Mouse (Mus musculus): ENCODE results near the gene Ntrk2.

The Ntrk2 gene

GRCm38 (mm10) chr13:59143141-59143744 lies 336.9 kb downstream of the Ntrk2 start:
- DNase-seq = no peak

- no peak for DNase-seq
These were observed 338.0 kb downstream of the Ntrk2 start for GRCm38 (mm10) chr13:59144321-59144856.

DNA sequence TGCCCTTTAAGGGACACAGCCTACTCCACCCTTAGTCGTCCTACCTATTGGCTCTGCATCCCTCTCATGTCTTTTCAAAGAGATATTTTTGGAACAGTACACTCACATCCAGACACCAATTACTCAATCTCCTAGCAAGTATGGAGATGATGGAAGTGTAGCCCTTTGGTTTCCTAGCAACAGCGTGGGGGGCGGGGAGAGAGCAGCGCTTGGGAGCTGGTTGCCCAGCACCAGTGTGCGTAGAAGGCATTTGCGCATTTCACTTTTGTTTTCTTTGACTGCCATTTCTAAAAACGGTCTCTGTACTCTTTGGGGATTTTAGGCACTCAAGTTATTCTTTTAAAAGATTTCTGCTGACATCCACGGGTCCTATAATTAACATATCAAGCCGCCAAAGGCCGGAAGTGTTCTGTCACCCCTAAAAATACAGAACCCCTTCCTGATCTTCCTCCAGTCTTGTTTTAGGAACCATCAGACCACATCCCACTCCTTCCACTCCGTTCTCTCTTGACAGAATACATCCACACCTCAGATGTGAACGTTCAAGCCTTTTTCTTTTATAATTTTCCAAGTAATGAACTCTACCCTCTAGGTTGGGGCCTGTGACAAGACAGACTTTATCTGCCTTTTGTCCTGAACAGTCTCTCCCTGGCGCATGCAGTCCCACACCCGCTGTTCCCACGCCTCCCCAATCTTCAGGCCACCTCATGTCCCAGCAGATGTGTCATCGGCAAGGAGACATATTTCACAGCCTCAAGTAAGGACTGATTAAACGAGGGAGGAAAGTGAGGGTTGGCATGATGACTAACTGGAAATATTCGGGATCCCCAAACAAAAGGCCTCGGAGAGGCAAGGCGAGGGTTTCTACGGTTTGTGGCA lies 339.5 kb downstream of the Ntrk2 start:
- no peak for DNase-seq

DNA sequence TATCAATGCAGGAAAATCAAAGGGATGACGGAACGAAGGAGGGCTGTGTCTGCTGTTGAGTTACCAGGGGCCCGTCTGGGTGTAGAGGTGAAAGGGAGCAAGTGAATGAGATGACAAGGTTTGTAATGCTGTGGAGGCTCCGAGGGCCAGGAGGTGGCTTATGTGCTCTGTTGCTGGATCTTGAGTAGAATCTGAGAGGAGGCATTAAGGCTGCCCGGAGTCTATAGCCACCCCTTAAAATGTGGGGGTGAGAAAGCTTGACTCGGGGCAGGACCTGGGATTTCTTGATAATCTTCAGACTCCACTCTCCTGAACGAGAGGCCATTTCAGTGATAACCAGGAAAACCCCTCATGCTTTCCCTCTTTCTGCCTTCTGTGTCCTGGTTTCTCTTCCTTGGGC lies 340.2 kb downstream of the Ntrk2 start:
- DNase-seq = no peak

- DNase-seq = no peak
These were observed 341.6 kb downstream of the Ntrk2 start for GRCm38 (mm10) chr13:59147976-59148375.

DNA sequence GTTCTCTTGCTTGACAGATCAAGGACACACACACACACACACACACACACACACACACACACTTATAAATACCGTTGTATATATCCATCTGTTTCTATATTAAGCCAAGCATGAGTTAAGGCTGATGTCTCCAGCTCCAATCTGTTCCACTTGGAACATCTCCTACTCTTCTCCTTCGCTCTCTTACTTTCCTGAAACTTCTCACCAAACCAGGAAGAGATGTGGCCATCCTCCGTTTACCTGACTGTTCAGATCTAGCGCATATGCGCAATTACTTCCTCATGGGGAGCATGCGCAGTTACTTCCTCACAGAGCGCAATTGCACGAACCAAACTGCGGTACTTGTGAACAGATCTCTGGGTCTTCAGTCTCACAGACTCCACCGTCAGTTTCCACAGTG lies 342.4 kb downstream of the Ntrk2 start:
- no peak for DNase-seq

- no peak for DNase-seq
These were observed 357.6 kb downstream of the Ntrk2 start for GRCm38 (mm10) chr13:59164015-59164414.

GRCm38 (mm10) chr13:59173840-59174239 lies 367.5 kb downstream of the Ntrk2 start:
- DNase-seq = no peak

GRCm38 (mm10) chr13:59176021-59176420 lies 369.7 kb downstream of the Ntrk2 start:
- DNase-seq = no peak

- DNase-seq = no peak
These were observed 370.1 kb downstream of the Ntrk2 start for GRCm38 (mm10) chr13:59176485-59176884.

DNA sequence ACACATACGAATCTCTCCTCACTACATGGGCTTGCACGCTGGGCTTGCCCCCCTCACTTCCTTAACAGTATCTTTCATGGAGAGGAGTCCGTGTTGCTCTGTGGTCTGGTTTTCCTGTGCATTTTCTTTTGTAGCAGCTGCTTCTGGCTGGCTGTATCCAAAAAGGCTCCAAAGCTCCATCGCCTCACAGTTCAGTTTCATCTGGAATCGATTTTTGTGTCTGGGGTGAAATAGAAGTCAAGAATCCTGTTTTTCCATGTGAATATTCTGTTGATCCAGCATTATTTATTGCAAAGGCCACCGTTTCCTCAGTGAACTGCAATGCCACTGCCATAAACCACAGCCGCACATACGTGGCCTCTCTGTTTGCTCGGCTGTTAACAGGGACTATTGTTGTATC lies 370.6 kb downstream of the Ntrk2 start:
- peak; percentile 2 for DNase-seq

GRCm38 (mm10) chr13:59179986-59180385 lies 373.6 kb downstream of the Ntrk2 start:
- DNase-seq = no peak

DNA sequence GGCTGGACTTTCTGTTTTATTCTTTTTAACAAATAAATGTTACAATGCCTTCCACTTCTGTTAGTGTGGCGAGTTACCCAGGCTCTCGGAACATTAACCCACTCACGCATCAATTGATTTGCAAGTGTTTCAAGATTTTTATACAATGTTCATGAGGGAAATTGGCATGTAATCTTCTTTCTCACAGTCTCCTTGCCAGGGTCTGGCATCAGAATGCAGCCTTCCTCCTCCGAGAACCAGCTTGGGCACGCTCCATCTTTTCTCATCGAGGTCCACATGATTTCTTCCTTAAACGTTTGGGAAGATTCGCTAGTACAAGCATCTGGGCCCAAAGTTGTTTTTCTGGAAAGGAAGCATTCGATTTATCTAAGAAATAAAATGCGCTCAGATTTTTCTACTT lies 374.4 kb downstream of the Ntrk2 start:
- DNase-seq = no peak

GRCm38 (mm10) chr13:59181188-59181947 lies 375.0 kb downstream of the Ntrk2 start:
- no peak for DNase-seq

DNA sequence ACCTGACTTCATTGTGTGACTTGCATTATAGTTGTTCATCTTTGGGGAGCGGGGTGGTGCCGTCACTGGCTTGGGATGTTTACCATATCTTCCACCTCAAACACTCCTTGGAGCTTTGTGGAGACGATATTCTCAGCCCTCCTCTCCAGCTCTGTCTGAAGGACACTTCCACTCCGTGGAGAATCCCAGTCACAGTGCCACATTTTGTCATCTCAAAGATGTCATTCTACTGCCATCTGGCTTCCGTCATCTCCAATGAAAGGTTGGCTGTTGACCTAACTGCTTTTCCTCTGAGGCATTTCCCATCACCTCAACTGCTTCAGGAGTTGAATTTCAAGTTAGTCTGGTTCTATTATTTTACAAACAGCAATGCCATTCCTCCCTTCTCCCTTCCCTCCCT lies 376.3 kb downstream of the Ntrk2 start:
- DNase-seq = no peak
